Mouse (Mus musculus): ENCODE results near the gene Cdh7.
"Not testable (repeated sequence)": the region's sequence is repeated elsewhere in the genome, so short reads cannot be mapped to it uniquely, and the experiment has no call there.

The Cdh7 gene

DNA sequence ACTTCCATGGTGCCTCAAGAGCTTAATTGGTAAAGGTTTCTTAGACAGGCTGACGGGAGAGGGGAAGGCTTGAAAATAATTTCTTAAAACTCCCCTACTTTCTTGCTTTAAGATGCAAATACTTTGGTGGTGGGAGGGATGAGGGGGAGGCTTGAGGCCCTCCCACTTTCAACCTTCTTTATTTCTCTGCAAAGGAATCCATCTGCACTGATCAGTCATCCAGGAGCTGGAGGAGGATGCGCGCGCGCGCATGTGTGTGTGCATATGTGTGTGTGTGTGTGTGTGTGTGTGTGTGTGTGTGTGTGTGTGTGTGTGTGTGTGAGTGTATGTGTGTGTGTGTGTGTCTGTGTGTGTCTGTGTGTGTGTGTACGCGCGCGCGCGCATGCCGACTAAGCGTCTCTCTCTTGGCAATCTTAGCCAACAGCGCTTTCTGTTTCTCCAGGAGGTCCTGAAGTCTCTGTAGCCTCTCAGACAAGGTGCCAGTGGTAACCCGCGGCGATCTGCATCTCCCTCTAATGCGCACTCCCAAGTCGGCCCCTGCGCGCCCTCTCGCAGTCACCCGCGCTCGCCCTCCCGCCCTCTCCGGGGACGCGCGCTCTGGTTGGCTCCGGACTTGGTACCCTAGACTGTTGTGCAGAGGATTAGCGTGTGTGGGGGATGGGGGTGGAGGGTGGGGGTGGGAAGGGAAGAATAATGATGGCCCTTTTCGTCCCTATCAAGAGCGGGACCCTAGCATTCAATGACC is at the start of gene Cdh7:
Gene Cdh7, plus strand, starts transcription at position 368 of the 745 bp plus-strand sequence.
- DNase-seq (ENCODE audit: low read depth, low spot score): no peak

DNA sequence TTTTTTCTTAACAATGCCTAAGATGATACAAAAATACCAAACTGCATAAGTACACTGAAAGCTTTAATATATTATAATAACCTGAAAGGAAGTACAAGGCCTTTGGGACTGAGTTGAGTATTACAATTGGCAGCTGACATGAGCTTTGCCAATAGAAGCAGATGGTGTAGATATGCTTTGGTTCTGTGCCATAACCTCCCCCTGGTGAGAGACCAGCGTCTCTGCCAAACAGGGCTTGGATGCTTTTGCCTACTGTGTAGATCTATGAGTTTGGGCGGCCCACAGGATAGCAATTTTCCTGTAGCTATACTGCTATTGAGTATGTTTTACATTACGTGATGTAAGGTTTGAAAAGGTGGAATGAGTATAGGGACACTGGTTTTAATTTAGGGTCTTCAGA is 49.6 kb upstream of the Cdh7 start:
- no peak for DNase-seq (ENCODE audit: low read depth, low spot score)

DNA sequence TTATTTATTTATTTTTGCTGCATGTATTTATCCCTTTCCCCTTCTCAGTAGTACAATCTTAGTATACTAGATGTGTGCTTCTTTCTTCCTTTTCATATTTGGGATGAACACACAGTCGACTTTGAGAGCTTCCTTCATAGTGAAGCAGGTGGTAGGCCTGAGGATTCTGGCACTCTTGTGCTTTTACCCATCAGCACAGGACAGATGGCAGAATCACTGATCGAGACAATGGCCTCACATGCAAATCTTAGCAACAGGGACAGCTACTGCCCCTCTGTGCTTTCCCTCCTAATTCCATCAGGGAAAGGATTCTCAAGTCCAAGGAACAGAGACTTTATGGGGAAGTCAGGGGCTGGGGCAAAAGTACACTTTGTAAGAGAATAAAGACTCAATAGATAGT is 33.7 kb upstream of the Cdh7 start:
- DNase-seq (ENCODE audit: low read depth, low spot score): no peak

DNA sequence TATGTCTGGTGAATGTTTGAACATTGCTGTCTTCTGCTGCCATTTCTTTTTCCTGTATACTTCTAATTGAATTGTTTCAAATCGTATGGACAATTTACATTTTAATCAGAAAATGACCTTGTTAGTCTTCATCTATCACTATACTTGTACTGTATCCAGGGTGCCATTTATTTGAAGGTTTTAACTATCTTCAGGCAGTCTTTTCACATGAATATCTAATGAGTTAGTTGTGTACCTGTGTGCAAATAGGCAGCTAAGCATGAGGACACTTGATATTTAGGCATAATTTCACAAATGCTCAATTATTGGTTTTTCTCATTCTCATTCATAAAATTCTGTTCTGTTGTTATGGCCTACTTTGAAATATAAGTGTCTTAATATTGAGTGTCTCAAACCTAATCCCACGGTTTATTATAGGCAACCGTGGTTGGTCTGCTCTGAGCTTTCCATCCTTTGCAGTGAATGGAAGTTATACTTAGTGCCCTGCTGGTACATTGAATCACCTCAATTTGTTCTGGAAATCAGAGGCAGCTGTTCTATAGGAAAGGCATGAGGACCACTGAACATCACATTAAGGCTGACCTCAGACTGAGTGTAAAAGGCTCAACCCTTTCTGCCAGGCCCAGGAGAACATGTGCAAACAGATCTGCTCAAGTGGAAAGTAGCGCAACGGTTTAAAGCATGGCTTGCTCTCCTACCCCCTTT is 10.4 kb upstream of the Cdh7 start:
- no peak for DNase-seq (ENCODE audit: low read depth, low spot score)

DNA sequence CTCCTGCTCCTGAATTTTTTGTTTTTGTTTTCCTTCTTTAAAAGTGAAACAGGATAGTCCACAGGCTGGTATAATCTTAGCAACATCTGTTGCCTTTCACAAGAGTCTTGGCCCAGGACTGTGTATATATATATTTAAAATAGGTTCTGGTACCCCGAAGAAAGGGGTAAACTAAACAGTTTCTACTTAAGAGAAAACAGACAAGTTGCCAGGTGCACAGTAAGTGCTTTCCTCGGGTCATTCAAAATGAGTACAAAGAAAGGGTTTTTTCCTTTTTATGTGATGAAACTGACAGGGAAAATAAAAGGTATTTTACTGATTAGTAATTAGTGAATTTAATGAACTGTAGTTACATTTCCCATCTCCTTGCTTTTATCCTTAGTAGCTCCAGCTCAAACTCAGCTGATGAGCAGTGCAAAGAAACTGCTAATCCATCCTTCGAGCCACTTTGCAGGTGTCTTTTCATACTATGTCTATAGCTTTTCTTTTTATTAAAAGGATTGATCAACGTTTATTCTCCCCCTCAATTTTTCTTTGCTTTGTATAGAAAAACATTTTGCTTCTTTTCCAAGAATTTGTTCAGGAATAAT is 9.7 kb upstream of the Cdh7 start:
- DNase-seq (ENCODE audit: low read depth, low spot score): no peak

DNA sequence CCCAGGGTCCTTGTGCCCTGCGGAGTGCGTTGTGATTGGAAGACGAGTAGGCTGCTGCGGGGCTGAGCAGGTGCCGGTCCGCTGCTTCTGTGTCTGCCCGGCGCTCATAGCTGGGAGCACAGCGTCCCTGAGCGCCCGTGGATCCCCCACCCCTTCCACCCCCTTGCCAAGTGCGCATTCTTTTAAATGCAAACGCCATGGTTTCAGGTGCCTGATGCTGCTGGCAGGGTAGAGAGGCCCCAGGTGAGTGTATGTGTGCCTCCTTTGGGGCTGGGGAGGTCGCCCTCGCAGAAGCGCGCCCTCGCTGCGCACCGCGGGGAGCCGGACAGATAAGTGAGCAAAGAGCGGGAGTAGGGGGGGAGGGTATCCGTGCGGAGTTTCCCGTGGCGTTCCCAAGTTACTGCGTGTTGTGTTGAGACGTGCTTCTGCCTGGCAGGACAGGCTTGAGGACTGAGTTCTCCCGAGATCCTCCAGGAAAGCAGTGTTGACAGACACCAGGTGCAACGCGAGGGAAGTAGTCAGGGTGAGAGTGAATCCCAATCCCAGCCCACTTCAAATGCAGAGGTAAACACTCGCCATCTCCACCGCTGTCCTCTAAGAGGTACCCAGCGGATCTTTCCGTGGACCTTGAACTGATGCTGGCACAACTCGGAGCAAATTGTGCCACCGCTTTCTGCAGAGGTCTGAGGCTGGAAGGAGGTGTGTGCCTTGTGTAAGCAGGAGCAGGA is 742 bp downstream of the Cdh7 start:
- no peak for DNase-seq (ENCODE audit: low read depth, low spot score)

DNA sequence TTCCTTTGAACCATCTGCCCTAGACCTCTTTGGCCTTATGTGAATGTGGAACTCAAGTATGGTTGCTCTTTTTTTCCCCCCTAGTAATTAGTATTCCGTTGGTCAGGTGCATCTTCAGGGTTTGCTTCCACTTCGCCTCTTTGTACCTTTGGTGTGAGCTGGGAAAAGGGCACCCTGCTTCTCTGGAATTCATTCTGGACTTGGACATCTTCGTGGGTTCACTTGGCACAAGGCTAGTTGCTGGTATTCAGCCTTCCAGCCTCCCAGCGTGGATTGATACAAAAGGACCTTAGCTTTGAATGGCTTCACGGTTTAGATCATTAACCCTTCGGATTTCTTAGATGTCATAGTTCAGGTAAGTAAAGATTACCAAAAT is 1.3 kb downstream of the Cdh7 start:
- no peak for DNase-seq (ENCODE audit: low read depth, low spot score)

DNA sequence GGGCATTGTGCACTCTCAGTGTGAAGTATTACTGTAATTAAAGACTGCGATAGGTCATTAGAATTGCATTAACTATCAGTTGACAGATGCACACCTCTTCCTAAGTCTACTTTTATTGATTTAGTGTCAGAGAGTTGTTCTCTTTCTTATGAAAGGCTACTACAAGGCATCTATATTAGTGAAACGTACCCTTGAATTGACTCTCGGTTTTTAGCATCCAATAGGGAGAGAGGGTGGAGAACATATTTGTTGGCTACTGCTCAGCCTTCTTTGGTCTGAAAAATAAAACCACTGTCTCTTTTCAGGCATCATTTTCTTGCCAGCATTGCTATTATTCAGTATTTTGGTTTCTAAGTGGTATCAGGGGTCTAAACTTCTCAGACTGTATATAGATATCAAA is 2.5 kb downstream of the Cdh7 start:
- no peak for DNase-seq (ENCODE audit: low read depth, low spot score)

DNA sequence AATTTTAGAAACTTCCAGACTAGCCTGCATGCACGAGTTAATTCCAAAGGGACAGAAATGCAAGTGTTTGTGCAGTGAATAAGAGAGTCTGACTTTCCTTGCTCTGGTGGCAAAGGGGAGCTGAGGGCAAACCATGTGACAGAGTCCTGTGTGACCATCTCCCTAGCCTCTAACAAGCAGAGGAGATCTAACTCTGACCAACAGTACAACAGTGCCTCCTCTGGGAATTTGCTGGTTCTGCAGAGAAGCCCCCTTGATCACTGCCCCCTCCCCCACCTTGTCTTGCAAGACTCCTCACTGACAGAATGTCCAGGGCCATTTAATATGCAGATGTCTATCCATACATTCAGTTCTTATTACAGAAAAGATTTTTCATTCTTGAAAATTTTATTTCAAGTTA is 3.2 kb downstream of the Cdh7 start:
- no peak for DNase-seq (ENCODE audit: low read depth, low spot score)

DNA sequence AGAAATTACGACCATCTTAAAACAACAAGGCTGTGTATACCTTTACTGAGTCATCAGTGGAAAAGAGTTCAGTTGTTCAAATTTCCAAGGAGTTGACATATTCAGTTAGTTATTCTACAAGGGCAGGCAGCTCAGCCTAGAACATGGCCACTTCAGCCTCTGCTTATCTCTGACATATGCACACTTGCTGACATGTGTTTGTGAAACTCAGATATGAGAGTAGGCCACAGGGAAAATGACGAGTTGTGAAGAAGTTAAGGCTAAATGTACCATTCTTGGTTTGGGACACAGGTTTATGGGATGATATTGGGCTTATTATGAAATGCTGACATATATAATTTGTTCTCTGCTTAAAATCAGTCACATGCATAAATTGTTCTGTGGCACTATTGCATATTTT is 7.3 kb downstream of the Cdh7 start:
- no peak for DNase-seq (ENCODE audit: low read depth, low spot score)

DNA sequence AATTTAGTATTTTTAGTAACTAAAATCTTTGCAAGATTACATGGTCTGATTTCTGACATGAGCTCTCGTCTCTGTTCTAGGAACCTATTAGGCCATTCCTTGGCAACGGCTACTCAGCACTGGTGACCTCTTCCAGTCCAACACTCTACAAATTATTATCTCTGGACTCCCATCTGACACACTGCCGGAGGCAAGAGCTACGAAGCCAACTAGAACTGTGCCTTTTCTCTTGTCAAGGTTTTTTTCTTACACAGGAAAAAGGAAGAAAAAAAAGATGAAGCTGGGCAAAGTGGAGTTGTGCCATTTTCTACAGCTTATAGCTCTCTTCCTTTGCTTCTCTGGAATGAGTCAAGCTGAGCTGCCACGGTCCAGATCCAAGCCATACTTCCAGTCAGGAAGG is 11.7 kb downstream of the Cdh7 start:
- no peak for DNase-seq (ENCODE audit: low read depth, low spot score)

DNA sequence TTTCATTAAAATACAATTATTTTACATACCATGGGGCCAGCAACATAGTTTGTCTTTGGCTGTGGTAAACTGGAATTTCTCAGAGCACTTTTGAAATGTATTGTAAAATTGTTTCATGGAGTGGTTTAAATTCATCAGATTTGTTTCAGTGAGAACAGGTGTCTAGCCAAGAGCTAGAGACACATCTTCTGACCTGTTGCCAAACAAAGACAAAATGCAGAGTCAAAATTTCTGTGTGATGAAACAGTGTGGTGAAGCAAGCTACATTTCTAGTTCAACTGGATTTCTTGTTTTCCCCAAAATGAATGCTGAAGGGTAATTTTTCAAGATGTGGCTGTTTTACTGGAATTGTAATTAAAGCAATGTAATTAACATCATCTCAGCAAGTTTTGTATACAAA is 22.2 kb downstream of the Cdh7 start:
- no peak for DNase-seq (ENCODE audit: low read depth, low spot score)

DNA sequence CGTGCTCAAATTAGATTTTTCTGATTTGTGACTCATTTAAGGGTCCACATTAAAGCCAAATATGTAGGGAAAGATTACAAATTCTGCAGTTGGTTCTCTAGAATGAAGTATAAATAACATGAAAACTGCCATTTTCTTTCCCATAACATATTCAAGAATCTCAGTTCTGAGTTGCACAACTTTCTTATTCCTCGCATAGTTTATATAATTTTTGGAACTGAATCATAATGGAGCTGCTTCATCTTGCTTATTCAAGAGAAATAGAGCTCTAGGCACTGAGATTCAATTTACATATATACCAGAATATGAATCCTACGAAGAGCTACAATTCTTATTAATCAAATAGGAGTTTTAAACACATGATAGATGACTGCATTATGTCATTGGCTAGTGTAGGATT is 22.8 kb downstream of the Cdh7 start:
- DNase-seq (ENCODE audit: low read depth, low spot score): no peak

DNA sequence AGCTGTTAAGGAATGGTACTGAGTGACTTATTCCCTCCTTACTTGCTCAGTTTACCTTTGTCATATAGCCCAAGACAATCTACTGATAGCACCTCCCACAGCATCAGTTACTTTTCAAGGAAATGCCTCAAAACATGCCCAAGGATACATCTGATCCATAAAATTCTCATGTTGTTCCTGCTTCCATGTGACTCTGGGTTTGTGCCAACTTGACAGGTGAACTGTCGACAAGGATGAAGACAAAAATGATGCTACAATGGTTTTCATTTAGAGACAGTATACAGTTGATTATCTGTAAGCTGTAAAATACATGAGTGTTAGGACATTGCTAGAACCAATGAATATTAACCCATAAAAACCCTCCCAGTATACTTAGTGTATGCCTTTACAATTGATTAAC is 29.9 kb downstream of the Cdh7 start:
- DNase-seq (ENCODE audit: low read depth, low spot score): no peak

DNA sequence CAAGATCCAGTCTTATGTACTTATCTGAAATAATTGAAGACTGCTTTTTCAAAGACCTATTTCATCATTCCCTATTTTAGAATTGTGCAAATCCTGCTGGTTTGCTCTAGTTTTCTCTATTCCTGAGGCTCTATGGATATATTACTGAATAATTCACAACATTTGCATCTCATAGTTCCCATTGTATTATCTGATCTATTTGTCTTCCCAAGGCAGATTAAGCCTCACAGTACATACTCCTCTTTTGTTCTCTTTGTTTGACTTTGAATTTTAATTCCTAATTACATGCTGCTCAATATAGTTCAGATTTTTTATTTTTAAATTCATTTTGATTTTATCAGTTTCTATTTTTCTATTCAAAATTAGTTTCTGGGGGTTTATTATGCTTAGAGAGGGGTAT is 74.1 kb downstream of the Cdh7 start:
- no peak for DNase-seq (ENCODE audit: low read depth, low spot score)

DNA sequence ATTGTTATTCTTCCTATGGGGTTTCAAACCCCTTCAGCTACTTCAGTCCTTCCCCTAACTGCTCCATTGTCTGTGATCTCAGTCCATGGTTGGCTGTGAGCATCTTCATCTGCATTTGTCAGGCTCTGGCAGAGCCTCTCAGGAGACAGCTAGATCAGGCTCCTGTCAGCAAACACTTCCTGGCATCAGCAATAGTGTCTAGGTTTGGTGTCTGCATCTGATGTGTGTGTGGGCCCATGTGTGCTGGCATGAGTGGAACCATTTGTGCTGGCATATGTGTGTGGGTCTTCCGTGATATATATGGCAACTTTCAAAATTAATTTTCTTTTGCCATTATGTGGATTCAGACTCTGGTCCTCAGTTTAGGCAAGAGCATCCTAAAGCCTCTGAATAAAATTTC is 85.2 kb downstream of the Cdh7 start:
- no peak for DNase-seq (ENCODE audit: low read depth, low spot score)

DNA sequence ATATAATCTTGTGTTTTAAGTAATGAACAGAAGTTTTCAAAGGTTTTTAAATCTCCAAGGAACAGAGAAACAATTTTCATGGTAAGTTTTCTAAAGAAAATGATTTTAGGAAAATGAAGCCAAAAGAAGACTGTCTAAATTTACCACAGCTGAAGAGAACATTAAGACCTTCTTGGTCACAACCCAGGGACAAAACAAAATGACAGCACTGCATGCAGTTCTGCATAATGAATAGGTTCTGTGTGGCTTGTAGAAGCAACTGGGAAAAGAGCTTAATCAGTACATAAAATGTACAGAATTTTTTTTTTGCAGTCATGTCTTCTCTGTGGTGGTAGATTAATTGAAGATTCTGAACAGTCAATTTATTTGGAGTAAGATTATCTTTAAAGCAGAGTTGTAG is 96.2 kb downstream of the Cdh7 start:
- DNase-seq (ENCODE audit: low read depth, low spot score): no peak

DNA sequence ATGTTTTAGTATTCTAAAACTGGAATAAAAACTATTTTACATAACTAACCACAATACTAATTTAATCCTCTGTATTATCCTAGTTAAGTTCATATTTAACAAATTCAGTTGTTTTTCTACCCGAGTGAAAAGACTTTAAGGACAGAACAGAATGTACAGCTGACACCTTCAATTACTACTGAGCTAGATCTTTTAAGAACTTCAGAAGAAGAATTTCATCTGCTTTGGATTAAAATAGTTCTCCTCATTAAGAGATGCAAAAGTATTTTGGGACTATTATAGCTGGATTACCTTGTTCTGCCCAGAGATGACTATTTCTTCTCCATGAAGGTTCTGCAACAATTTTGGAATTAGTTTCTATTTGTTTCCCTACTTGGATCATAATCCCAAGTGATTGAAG is 135.8 kb downstream of the Cdh7 start:
- no peak for DNase-seq (ENCODE audit: low read depth, low spot score)

DNA sequence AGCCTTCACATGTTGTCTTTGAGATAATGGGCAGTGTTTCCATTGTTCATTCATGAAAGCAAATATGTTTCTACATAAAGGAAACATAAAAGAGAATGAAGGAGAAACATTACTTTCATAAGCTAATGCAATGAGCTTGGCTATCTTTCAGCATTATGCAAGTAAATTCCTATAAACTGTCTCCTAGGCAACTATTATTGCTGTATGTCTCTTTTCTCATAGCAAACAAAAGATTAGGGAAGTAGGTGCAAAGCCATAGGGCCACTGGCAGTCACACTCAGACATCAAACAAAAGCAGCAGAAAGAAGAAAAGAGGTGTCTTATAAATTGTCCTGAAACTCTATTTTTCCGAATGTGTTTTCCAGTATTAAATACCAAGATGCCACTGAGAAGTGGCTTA is 136.6 kb downstream of the Cdh7 start:
- no peak for DNase-seq (ENCODE audit: low read depth, low spot score)

DNA sequence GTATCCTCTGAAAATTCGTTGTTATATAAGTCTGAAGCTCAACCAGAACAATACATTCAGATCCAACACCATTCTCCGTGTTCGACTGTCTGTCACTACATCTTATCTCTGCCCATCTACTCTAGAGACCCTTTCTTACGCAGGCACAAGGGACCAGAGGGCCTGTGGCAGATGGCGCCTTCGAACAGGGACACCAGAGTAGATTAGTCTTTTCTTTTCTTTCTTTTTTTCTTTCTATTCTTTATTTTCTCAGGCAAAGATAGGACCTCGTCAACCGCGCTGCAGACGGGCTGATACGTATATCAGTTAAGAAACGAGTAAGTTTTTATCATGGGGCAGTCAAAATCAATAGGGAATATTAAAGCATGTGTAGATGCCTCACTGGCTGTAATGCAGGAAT is 189.2 kb downstream of the Cdh7 start:
- DNase-seq (ENCODE audit: low read depth, low spot score): not testable (repeated sequence)
